Mouse (Mus musculus): ENCODE data around the gene Fau. TPM values are rescaled to one million over a fixed set of nuclear protein-coding genes. Genes with fewer than 3 reads are reported as not detected.

Fau gene
- total and polyA plus RNA-seq, 2 experiments from 2014 or later = 494 to 625 TPM

- DNase-seq (ENCODE audit: low spot score) = peak; percentile 99
- no peak for TF ChIP-seq CTCF (IDR thresholded peaks at IDR 0.05)
- Histone ChIP-seq H3K9me3 (ENCODE audit: low read length) (no peaks in the 10 kb centered on the region), H3K9ac (replicated peaks; ENCODE audit: low read length, poor library complexity, severe bottlenecking) (peak within 1 kb of the TSS; percentile 63), H3K27me3 (ENCODE audit: insufficient read depth, low read length) (no peaks in the 10 kb centered on the region), H3K27ac (ENCODE audit: low read depth, low read length) (peak within 1 kb of the TSS; percentile 65), H3K4me2 (ENCODE audit: low read depth, low read length, poor library complexity, severe bottlenecking) (peak within 1 kb of the TSS; percentile 93), H3K4me3 (ENCODE audit: low read depth, low read length) (peak within 1 kb of the TSS; percentile 70), H3K4me1 (ENCODE audit: insufficient read depth, low read length) (peaks cover 7% of the 10 kb centered on the region; the same call in 1 of the 2 replicates), H3K36me3 (ENCODE audit: insufficient read depth, low read length) (peaks cover 22% of the 10 kb centered on the region)
- WGBS = under 1% methylated on average over 58 of the region's 58 CpGs
- ATAC-seq (ENCODE audit: low FRiP score) = peak; percentile 88
These were observed 27.0 kb downstream of the Fau start, which contains the start of the genes Zfpl1 and Cdca5 for GRCm38 (mm10) chr19:6084478-6085248. Zfpl1 (minus strand) TSS chr19:6084956. Cdca5 (plus strand) TSS chr19:6084983.

- no peak for TF ChIP-seq CTCF (IDR thresholded peaks at IDR 0.05)
- DNase-seq (ENCODE audit: low spot score) (peak; percentile 61), ATAC-seq (ENCODE audit: low FRiP score) (no peak)
- Histone ChIP-seq H3K4me2 (ENCODE audit: low read depth, low read length, poor library complexity, severe bottlenecking) (peak overlapping the region; percentile 93), H3K9ac (replicated peaks; ENCODE audit: low read length, poor library complexity, severe bottlenecking) (no peak overlapping the region), H3K36me3 (ENCODE audit: insufficient read depth, low read length) (peaks cover 15% of the 10 kb centered on the region), H3K4me3 (ENCODE audit: low read depth, low read length) (peak overlapping the region; percentile 70), H3K27ac (ENCODE audit: low read depth, low read length) (no peak overlapping the region), H3K27me3 (ENCODE audit: insufficient read depth, low read length) (no peaks in the 10 kb centered on the region), H3K4me1 (ENCODE audit: insufficient read depth, low read length) (peaks cover 7% of the 10 kb centered on the region; the same call in 1 of the 2 replicates), H3K9me3 (ENCODE audit: low read length) (no peaks in the 10 kb centered on the region)
- WGBS = 1% methylated on average over 17 of the region's 17 CpGs
These were observed 27.8 kb downstream of the Fau start for GRCm38 (mm10) chr19:6085417-6085879.

- no peak for ATAC-seq (ENCODE audit: low FRiP score)
- DNase-seq (ENCODE audit: low spot score) = no peak
- no peaks in the 10 kb centered on the region for H3K36me3 ChIP-seq (ENCODE audit: insufficient read depth, low read length)
- WGBS = 95% methylated on average over 13 of the region's 13 CpGs
- peaks cover 5% of the 10 kb centered on the region; the same call in 1 of the 2 replicates for H3K4me1 ChIP-seq (ENCODE audit: insufficient read depth, low read length)
- H3K27me3 ChIP-seq (ENCODE audit: insufficient read depth, low read length) = no peaks in the 10 kb centered on the region
- no peak overlapping the region for H3K4me2 ChIP-seq (ENCODE audit: low read depth, low read length, poor library complexity, severe bottlenecking)
- H3K9ac ChIP-seq (replicated peaks; ENCODE audit: low read length, poor library complexity, severe bottlenecking) = no peak overlapping the region
- no peaks in the 10 kb centered on the region for H3K9me3 ChIP-seq (ENCODE audit: low read length)
- H3K27ac ChIP-seq (ENCODE audit: low read depth, low read length) = no peak overlapping the region
- no peak for TF ChIP-seq CTCF (IDR thresholded peaks at IDR 0.05)
- no peak overlapping the region for H3K4me3 ChIP-seq (ENCODE audit: low read depth, low read length)
These were observed 31.2 kb downstream of the Fau start for GRCm38 (mm10) chr19:6088841-6089240.

GRCm38 (mm10) chr19:6094119-6094518 is 36.5 kb downstream of the Fau start, which contains the start of gene AC131692.1:
AC131692.1 (plus strand) TSS chr19:6094419.
- Histone ChIP-seq H3K4me2 (ENCODE audit: low read depth, low read length, poor library complexity, severe bottlenecking) (no peak within 1 kb of the TSS), H3K27ac (ENCODE audit: low read depth, low read length) (no peak within 1 kb of the TSS), H3K27me3 (ENCODE audit: insufficient read depth, low read length) (no peaks in the 10 kb centered on the region), H3K9me3 (ENCODE audit: low read length) (no peaks in the 10 kb centered on the region), H3K4me3 (ENCODE audit: low read depth, low read length) (no peak within 1 kb of the TSS), H3K4me1 (ENCODE audit: insufficient read depth, low read length) (no peaks in the 10 kb centered on the region), H3K9ac (replicated peaks; ENCODE audit: low read length, poor library complexity, severe bottlenecking) (no peak within 1 kb of the TSS), H3K36me3 (ENCODE audit: insufficient read depth, low read length) (no peaks in the 10 kb centered on the region)
- DNase-seq (ENCODE audit: low spot score) (no peak), ATAC-seq (ENCODE audit: low FRiP score) (no peak)
- WGBS = 94% methylated on average over 7 of the region's 7 CpGs
- TF ChIP-seq CTCF (IDR thresholded peaks at IDR 0.05) = no peak

- Histone ChIP-seq H3K9ac (replicated peaks; ENCODE audit: low read length, poor library complexity, severe bottlenecking) (no peak overlapping the region), H3K36me3 (ENCODE audit: insufficient read depth, low read length) (no peaks in the 10 kb centered on the region), H3K4me1 (ENCODE audit: insufficient read depth, low read length) (no peaks in the 10 kb centered on the region), H3K4me2 (ENCODE audit: low read depth, low read length, poor library complexity, severe bottlenecking) (no peak overlapping the region), H3K27ac (ENCODE audit: low read depth, low read length) (no peak overlapping the region), H3K9me3 (ENCODE audit: low read length) (no peaks in the 10 kb centered on the region), H3K4me3 (ENCODE audit: low read depth, low read length) (no peak overlapping the region), H3K27me3 (ENCODE audit: insufficient read depth, low read length) (no peaks in the 10 kb centered on the region)
- no peak for DNase-seq (ENCODE audit: low spot score)
- WGBS = 93% methylated on average over 3 of the region's 3 CpGs
- no peak for ATAC-seq (ENCODE audit: low FRiP score)
- TF ChIP-seq CTCF (IDR thresholded peaks at IDR 0.05) = no peak
These were observed 40.2 kb downstream of the Fau start for GRCm38 (mm10) chr19:6097847-6098246.

GRCm38 (mm10) chr19:6101186-6101585 is 43.5 kb downstream of the Fau start:
- Histone ChIP-seq H3K9me3 (ENCODE audit: low read length) (no peaks in the 10 kb centered on the region), H3K36me3 (ENCODE audit: insufficient read depth, low read length) (no peaks in the 10 kb centered on the region), H3K4me2 (ENCODE audit: low read depth, low read length, poor library complexity, severe bottlenecking) (no peak overlapping the region), H3K27ac (ENCODE audit: low read depth, low read length) (no peak overlapping the region), H3K4me1 (ENCODE audit: insufficient read depth, low read length) (no peaks in the 10 kb centered on the region), H3K9ac (replicated peaks; ENCODE audit: low read length, poor library complexity, severe bottlenecking) (no peak overlapping the region), H3K27me3 (ENCODE audit: insufficient read depth, low read length) (no peaks in the 10 kb centered on the region), H3K4me3 (ENCODE audit: low read depth, low read length) (no peak overlapping the region)
- 78% methylated on average over 6 of the region's 6 CpGs for WGBS
- DNase-seq (ENCODE audit: low spot score) = no peak
- no peak for ATAC-seq (ENCODE audit: low FRiP score)
- TF ChIP-seq CTCF (IDR thresholded peaks at IDR 0.05) = no peak

Data from midbrain, postnatal 0 days (tissue).